Mouse (Mus musculus): Measurements from ENCODE around the gene Uck1.

Gene Uck1

DNA sequence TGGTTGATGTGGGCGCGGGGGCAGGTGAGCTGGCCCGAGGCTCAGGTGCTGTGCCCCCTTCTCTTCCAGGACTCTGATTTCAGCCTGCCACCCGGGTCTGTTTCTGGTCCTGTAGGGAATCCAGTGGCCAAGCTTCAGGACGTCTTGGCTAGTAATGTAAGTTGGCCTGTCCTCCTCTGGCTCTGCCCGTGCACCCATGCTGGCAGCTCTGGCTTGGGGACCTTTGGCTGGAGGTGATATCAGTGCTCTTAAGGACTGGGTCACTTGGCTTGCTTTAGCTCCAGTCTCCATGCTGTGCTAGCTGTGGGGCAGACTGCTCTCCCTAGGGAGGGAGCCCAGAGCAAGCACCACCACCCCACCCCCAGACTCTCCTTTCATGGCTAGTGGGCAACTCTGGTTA, 39.9 kb downstream of the Uck1 start:
- no peak for DNase-seq (ENCODE audit: extremely low read depth, low read depth, low spot score)

DNA sequence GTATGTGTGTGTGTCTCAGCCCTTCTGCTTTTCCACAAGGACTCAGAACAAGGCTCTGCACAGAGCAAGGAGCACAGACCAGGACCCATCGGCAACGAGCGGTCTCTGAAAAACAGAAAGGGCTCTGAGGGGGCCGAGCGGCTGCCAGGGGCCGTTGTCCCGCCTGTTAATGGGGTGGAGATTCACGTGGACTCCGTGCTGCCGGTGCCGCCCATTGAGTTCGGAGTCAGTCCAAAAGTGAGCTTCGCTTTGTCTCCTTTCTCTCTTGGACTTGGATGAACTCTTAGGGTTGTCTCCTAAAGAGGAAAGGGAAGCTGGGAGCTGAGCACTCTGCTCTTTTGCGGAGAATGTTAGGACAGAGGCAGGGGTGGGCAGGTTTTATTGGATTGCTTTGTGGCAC, 40.5 kb downstream of the Uck1 start:
- no peak for DNase-seq (ENCODE audit: extremely low read depth, low read depth, low spot score)

DNA sequence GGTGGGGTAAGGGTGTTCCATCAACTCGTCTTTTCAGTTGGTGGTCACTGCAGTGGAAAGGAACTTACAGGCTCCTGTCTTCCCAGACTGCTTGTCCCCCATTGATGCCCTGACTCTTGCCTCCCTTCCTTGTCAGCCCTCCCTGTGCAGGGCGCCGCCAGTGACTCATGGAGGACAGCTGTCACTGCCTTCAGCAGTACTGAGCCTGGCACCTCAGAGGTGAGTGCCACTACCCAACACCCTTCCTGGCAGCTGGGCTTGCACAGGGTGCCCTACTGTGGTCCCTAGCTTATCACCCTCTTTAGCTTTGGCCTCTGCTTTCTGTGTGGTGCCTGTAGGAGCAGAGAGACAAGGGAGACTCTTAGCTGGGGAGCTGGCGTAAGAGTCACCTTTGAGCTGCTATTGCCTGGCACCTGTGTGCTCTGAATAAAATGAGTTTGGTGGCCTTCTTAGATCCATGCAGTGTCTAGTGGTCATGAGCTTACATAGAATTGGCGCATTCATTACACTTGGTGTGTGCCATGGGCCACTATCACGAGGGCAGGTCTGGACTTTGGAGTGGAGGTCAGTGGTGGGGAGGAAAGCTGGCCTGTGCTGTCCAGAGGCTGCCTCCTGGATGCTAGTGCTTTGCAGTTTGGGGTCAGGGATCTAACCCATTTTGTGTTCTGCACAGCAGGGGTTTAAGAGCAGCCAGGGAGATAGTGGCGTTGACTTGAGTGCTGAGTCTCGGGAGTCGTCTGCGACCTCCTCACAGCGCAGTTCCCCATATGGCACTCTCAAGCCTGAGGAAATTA, 41.2 kb downstream of the Uck1 start:
- DNase-seq (ENCODE audit: extremely low read depth, low read depth, low spot score), result no peak

DNA sequence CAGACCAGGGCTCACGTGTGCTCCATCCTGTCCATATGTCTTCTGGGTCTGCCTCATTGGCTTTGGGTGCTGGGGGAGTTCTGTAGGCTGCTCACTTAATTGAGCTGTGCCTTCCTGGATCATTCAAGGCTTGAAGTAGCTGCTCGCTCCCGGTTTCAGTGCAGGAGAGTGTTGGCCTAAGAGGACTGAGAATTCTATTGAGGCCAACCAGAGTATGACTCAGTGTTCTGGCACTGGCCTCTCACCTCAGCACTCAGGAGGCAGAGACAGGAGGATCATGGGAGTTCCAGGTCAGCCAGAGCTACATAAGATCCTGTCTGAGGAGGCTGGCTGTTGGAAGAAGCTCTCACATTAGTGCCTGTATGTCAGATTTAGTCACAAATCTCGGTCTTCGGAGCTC, 41.8 kb downstream of the Uck1 start:
- no peak for DNase-seq (ENCODE audit: extremely low read depth, low read depth, low spot score)

DNA sequence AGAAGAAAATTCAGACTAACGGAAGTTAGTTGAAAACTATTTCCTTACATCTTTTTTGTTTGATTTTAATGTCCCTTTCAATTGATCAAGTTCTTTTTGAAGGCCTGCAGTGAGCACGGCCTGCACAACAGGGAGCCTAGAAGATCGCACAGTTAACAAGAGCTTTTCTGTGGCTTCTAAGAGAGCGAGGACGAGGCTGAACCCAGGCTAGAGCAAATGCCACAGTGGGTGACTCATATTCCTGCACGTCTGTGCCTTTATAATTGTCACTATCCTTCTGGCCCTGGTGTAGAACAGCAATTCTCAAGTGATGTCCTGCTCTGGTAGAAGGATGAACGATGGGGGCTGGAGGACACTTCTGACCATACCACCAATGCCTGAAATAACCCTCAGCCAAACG, 42.3 kb downstream of the Uck1 start:
- DNase-seq (ENCODE audit: extremely low read depth, low read depth, low spot score), result no peak

DNA sequence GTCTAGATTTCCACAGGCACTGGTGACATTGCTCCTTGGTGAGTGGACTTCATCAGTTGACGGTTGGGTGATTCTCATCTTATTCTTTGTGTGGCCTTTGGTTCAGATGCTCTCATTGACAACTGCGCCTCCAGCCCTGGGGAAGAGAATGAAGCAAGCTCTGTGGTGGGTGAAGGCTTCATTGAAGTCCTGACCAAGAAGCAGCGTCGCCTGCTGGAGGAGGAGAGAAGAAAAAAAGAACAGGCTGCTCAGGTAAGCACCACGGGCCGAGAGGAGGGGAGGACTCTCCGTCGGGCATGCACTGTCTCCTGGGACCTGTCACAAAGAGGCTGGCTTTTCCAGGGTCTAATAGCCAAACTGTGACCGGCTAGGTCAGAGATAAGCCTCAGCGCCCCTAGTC, 43.5 kb downstream of the Uck1 start:
- no peak for DNase-seq (ENCODE audit: extremely low read depth, low read depth, low spot score)

DNA sequence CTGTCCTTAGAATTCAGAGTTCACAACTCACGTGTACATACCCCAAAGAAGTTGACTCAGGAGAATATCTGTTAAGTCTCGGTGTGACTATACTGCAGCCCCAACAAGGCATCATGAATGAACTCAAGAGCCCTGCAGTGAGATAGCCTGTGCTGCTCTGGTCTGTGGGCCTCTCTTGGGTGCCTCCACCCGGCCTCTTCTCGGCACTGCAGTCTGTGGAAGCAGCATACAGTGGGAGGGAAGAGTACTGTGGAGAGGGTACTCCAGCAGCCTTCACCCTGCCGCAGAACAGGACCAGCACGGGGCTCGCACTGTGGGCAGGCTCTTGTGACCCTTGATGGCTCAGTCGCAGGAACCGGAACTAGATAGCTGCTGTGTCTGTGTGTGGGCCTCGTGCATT, 44.4 kb downstream of the Uck1 start:
- no peak for DNase-seq (ENCODE audit: extremely low read depth, low read depth, low spot score)

DNA sequence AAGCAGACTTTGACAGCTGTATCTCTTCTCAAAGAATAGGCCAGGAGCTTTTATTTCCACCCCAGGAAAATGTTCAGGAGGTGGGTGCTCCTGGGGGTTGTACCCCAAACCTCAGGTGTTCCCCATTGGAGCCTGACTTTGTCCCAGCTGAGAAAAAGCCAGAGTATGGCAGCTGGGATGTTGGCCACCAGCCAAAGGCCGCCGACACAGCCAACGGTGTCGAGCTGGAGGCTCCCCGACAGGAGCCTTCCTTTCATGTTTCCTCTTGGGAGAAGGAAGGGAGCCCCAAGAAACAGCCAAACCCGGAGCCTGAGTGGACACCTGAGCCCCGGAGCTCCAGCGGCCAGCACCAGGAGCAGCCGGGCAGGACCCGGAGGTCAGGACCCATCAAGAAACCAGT, 47.0 kb downstream of the Uck1 start:
- no peak for DNase-seq (ENCODE audit: extremely low read depth, low read depth, low spot score)

DNA sequence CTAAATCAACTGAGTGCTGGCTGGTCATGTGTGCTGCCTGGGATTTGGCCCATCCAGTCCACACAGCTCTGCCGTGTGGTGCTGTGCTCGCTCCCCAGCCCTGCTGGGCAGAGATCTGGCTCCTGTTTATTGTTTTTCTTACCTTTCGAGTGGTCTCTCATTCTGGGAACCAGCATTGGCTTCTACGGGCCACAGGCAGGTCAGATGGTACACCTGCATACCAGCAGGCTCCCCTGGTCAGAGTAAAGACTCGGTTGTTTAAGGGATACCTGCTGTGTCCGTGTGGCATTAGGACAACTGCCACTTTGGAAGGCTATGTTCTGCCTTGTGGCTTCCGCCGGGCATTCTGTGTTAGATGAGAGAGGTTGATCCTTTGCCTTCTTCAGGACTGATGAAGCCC, 48.3 kb downstream of the Uck1 start:
- no peak for DNase-seq (ENCODE audit: extremely low read depth, low read depth, low spot score)

DNA sequence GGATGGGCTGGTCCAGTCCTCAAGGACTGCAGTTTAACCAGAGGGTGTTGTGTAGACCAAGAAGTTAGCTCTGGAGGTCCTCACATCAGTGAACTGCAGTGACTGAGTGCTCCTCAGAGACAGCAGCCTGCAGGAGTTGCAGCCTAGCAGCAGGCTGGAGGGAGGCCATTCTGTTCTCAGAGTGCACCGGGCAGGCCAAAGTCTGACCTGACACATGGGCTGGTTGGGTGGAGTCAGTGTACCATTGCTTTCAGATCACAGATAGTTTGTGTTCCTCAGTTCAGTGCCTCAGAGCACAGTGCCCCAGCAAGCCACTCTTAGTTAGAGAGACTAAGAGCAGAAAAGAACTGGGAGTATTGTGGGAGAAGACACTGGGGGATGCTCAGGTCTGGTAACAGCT, 52.3 kb downstream of the Uck1 start:
- no peak for DNase-seq (ENCODE audit: extremely low read depth, low read depth, low spot score)

Data from fat pad, adult 2 months (tissue).